Mouse (Mus musculus): ENCODE measurements at regions not wholly inside any gene's neighbourhood (a gene's known extent, or its start where the extent isn't known, plus 50 kb on each side); places are given as distances from the start of the nearest gene placed in this dataset.

- in situ Hi-C loops (cut with MboI, MseI), result loop anchor here (5.0 to 10.0 kb wide), 2 partner anchors 105 to 388 kb away; no protein-coding TSS in a partner anchor
These were observed 52.8 kb upstream of the Dmrtb1 start for GRCm38 (mm10) chr4:107736866-107737265.

- in situ Hi-C loops (cut with MboI, MseI), result loop anchor here (5.0 to 10.0 kb wide), 2 partner anchors 104 to 387 kb away; no protein-coding TSS in a partner anchor
These were observed 53.9 kb upstream of the Dmrtb1 start for GRCm38 (mm10) chr4:107737907-107738306.

- in situ Hi-C loops (cut with MboI, MseI), result loop anchor here (5.0 to 10.0 kb wide), 2 partner anchors 104 to 386 kb away; no protein-coding TSS in a partner anchor
These were observed 54.7 kb upstream of the Dmrtb1 start for GRCm38 (mm10) chr4:107738776-107739175.

- in situ Hi-C loops (cut with MboI, MseI), result loop anchor here (5.0 to 10.0 kb wide), 3 partner anchors 102 to 765 kb away; no protein-coding TSS in a partner anchor
These were observed 55.9 kb upstream of the Dmrtb1 start for GRCm38 (mm10) chr4:107739789-107740405.

- in situ Hi-C loops (cut with MboI, MseI), result loop anchor here (10.0 kb wide), 1 partner anchor 761 kb away; no protein-coding TSS in a partner anchor
These were observed 58.4 kb upstream of the Lrp8 start for GRCm38 (mm10) chr4:107743646-107744045.

- in situ Hi-C loops (cut with MboI, MseI), result loop anchor here (10.0 kb wide), 1 partner anchor 758 kb away; no protein-coding TSS in a partner anchor
These were observed 55.7 kb upstream of the Lrp8 start for GRCm38 (mm10) chr4:107746366-107746765.

- in situ Hi-C loops (cut with MboI, MseI), result loop anchor here (10.0 kb wide), 1 partner anchor 758 kb away; no protein-coding TSS in a partner anchor
These were observed 55.1 kb upstream of the Lrp8 start for GRCm38 (mm10) chr4:107746923-107747431.

GRCm38 (mm10) chr4:107747454-107747853 lies 54.6 kb upstream of the Lrp8 start:
- in situ Hi-C loops (cut with MboI, MseI), result loop anchor here (10.0 kb wide), 1 partner anchor 757 kb away; no protein-coding TSS in a partner anchor

- in situ Hi-C loops (cut with MboI, MseI), result loop anchor here (10.0 kb wide), 1 partner anchor 757 kb away; no protein-coding TSS in a partner anchor
These were observed 54.0 kb upstream of the Lrp8 start for GRCm38 (mm10) chr4:107747907-107748628.

- in situ Hi-C loops (cut with MboI, MseI), result loop anchor here (10.0 kb wide), 1 partner anchor 756 kb away; no protein-coding TSS in a partner anchor
These were observed 53.0 kb upstream of the Lrp8 start for GRCm38 (mm10) chr4:107749045-107749444.

- in situ Hi-C loops (cut with MboI, MseI), result no loop called here
These were observed 52.0 kb upstream of the Lrp8 start for GRCm38 (mm10) chr4:107750017-107750416.
